In genomic region chr16:91527051-91527450, GRCm38 (mm10) we compare ENCODE assay signal across 9 mouse cellular contexts. TPM values are rescaled to one million over a fixed set of nuclear protein-coding genes. Genes with fewer than 3 reads are reported as not detected.
DNase-seq lines count a peak whose midpoint lies in the region; ATAC-seq and TF ChIP-seq lines count a peak whose summit lies in the region.
"Had no signal": no experiment of that assay in that cellular context is flagged by ENCODE, and none has a peak within 500 bp of the region (broad histone marks: within the 10 kb centered on the region; RNA-seq: fewer than 3 reads in every experiment).

No protein-coding gene starts in this region.

- H3K27ac ChIP-seq in forebrain, postnatal 0 days (ENCODE audit: low read depth, low read length) = no peak overlapping the region
- H3K27ac ChIP-seq in forebrain, embryonic 14.5 days (ENCODE audit: low read depth, low read length) = no peak overlapping the region
- no peak overlapping the region for H3K27ac ChIP-seq in liver, embryonic 11.5 days (ENCODE audit: low read depth, low read length)

- no peak overlapping the region for H3K9ac ChIP-seq in forebrain, postnatal 0 days
- no peak overlapping the region for H3K9ac ChIP-seq in forebrain, embryonic 14.5 days (ENCODE audit: low read length)
- no peak overlapping the region for H3K9ac ChIP-seq in liver, embryonic 11.5 days (ENCODE audit: low read depth, low read length)

- H3K4me3 ChIP-seq in forebrain, postnatal 0 days (ENCODE audit: low read depth, low read length) = no peak overlapping the region
- H3K4me3 ChIP-seq in forebrain, embryonic 14.5 days (ENCODE audit: low read depth, low read length) = no peak overlapping the region
- H3K4me3 ChIP-seq in liver, embryonic 11.5 days (ENCODE audit: low read depth, low read length) = no peak overlapping the region

- H3K4me2 ChIP-seq in forebrain, postnatal 0 days (ENCODE audit: low read depth) = no peak overlapping the region
- no peak overlapping the region for H3K4me2 ChIP-seq in forebrain, embryonic 14.5 days (ENCODE audit: low read length)
- H3K4me2 ChIP-seq in liver, embryonic 11.5 days = no peak overlapping the region

- no peaks in the 10 kb centered on the region for H3K27me3 ChIP-seq in forebrain, postnatal 0 days (ENCODE audit: insufficient read depth, low read length)
- H3K27me3 ChIP-seq in forebrain, embryonic 14.5 days (replicated peaks; ENCODE audit: control insufficient read depth, insufficient read depth, low read length) = no peaks in the 10 kb centered on the region
- H3K27me3 ChIP-seq in liver, embryonic 11.5 days (replicated peaks; ENCODE audit: control insufficient read depth, insufficient read depth, low read length) = no peaks in the 10 kb centered on the region
- no peaks in the 10 kb centered on the region for H3K27me3 ChIP-seq in splenic B cell, adult 2 months (ENCODE audit: control insufficient read depth, insufficient read depth, low read length, poor library complexity, severe bottlenecking)

- no peak for DNase-seq in forebrain, postnatal 0 days
- no peak for DNase-seq in forebrain, embryonic 14.5 days (ENCODE audit: low spot score)
- DNase-seq in retina, postnatal 1 day = peak; percentile 44
- DNase-seq in retina, embryonic 14.5 days (ENCODE audit: low spot score) = no peak
- DNase-seq in liver, embryonic 11.5 days (ENCODE audit: low spot score) = no peak
- peak; percentile 41 for DNase-seq in splenic B cell, adult 2 months (ENCODE audit: low read depth, low spot score)
- no peak for DNase-seq in T-cell, adult 2 months (ENCODE audit: low spot score)
- DNase-seq: spleen, adult 18-20 months had no signal

- H3K4me1 ChIP-seq in forebrain, postnatal 0 days (ENCODE audit: insufficient read depth) = no peaks in the 10 kb centered on the region
- H3K4me1 ChIP-seq in forebrain, embryonic 14.5 days (ENCODE audit: control insufficient read depth, insufficient read depth, low read length) = no peaks in the 10 kb centered on the region
- H3K4me1 ChIP-seq in liver, embryonic 11.5 days (replicated peaks; ENCODE audit: control insufficient read depth, insufficient read depth, low read length) = peaks cover 8% of the 10 kb centered on the region

- ATAC-seq in forebrain, postnatal 0 days = no peak
- ATAC-seq in forebrain, embryonic 14.5 days = no peak
- peak; percentile 24 for ATAC-seq in liver, embryonic 11.5 days (replicated peaks; ENCODE audit: low FRiP score)
- no peak for ATAC-seq in erythroblast, adult 5-6 weeks (replicated peaks; ENCODE audit: low FRiP score, poor library complexity, severe bottlenecking)

- 78% methylated on average over 10 of the region's 10 CpGs for WGBS in forebrain, postnatal 0 days
- 80% methylated on average over 10 of the region's 10 CpGs for WGBS in forebrain, embryonic 14.5 days
- 63% methylated on average over 10 of the region's 10 CpGs for WGBS in liver, embryonic 11.5 days

- TF ChIP-seq CTCF in forebrain, postnatal 0 days (IDR thresholded peaks at IDR 0.05; ENCODE audit: low read depth) = peak; percentile 56

- no peaks in the 10 kb centered on the region for H3K36me3 ChIP-seq in forebrain, postnatal 0 days (ENCODE audit: insufficient read depth)
- H3K36me3 ChIP-seq in forebrain, embryonic 14.5 days (ENCODE audit: control insufficient read depth, insufficient read depth, low read length) = no peaks in the 10 kb centered on the region
- H3K36me3 ChIP-seq in liver, embryonic 11.5 days (ENCODE audit: control insufficient read depth, insufficient read depth, low read length) = no peaks in the 10 kb centered on the region
- H3K36me3 ChIP-seq in splenic B cell, adult 2 months (ENCODE audit: control insufficient read depth, insufficient read depth, low read length, poor library complexity, severe bottlenecking) = no peaks in the 10 kb centered on the region

- H3K9me3 ChIP-seq in forebrain, postnatal 0 days (ENCODE audit: low read length) = no peaks in the 10 kb centered on the region
- no peaks in the 10 kb centered on the region for H3K9me3 ChIP-seq in forebrain, embryonic 14.5 days (replicated peaks; ENCODE audit: control insufficient read depth, low read length)
- H3K9me3 ChIP-seq in liver, embryonic 11.5 days (ENCODE audit: control insufficient read depth, low read length) = no peaks in the 10 kb centered on the region

RNA-seq across cellular contexts. Expression of gene Ifngr2, which starts 19.8 kb away (rescaled TPM):
- 61.8 and 63.0 TPM in 2 replicates for total RNA-seq in forebrain, postnatal 0 days (2014; rRNA removed)
- polyA plus RNA-seq in forebrain, postnatal 0 days (2015; fragmentation: Nextera tagmentation; extraction: Ambion mirVana) = 112 and 146 TPM in 2 replicates
- polyA plus RNA-seq in forebrain, embryonic 14.5 days (2014; fragmentation: Nextera tagmentation; extraction: Ambion mirVana) = 77.3 and 100 TPM in 2 replicates
- 26.2 and 28.7 TPM in 2 replicates for polyA plus RNA-seq in liver, embryonic 11.5 days (2014; fragmentation: Nextera tagmentation; extraction: Ambion mirVana)
- total RNA-seq in erythroblast, adult 5-6 weeks (2015; ENCODE audit: low replicate concordance) = 6.7 and 13.3 TPM in 2 replicates
- total RNA-seq in erythroblast, adult 5-6 weeks (2017; ENCODE audit: low replicate concordance) = 3.9 and 6.4 TPM in 2 replicates

RNA-seq across cellular contexts. Expression of gene Ifnar1, which starts 42.0 kb away (rescaled TPM):
- total RNA-seq in forebrain, postnatal 0 days (2014; rRNA removed) = 76.7 and 82.6 TPM in 2 replicates
- polyA plus RNA-seq in forebrain, postnatal 0 days (2015; fragmentation: Nextera tagmentation; extraction: Ambion mirVana) = 22.7 and 33.6 TPM in 2 replicates
- polyA plus RNA-seq in forebrain, embryonic 14.5 days (2014; fragmentation: Nextera tagmentation; extraction: Ambion mirVana) = 40.4 and 45.6 TPM in 2 replicates
- 32.6 and 35.5 TPM in 2 replicates for polyA plus RNA-seq in liver, embryonic 11.5 days (2014; fragmentation: Nextera tagmentation; extraction: Ambion mirVana)
- total RNA-seq in erythroblast, adult 5-6 weeks (2015; ENCODE audit: low replicate concordance) = 81.7 and 93.6 TPM in 2 replicates
- total RNA-seq in erythroblast, adult 5-6 weeks (2017; ENCODE audit: low replicate concordance) = 133 and 147 TPM in 2 replicates

Comparison
In these comparisons a context has a peak if more than half of its experiments do, and no peak if none do; other contexts are left out.
1. DNase-seq: peak in retina, postnatal 1 day (single experiment) and splenic B cell, adult 2 months (single experiment); none in forebrain, postnatal 0 days (single experiment), forebrain, embryonic 14.5 days (single experiment), retina, embryonic 14.5 days (single experiment), liver, embryonic 11.5 days (single experiment) and T-cell, adult 2 months (single experiment).